Mouse (Mus musculus): Measurements from ENCODE around the gene Slco3a1.

The Slco3a1 gene

GRCm38 (mm10) chr7:74486083-74486482 is 68.5 kb downstream of the Slco3a1 start:
- DNase-seq (ENCODE audit: low read depth, low spot score) = no peak

- no peak for DNase-seq (ENCODE audit: low read depth, low spot score)
Measured at GRCm38 (mm10) chr7:74485669-74486068, 68.9 kb downstream of the Slco3a1 start.

- DNase-seq (ENCODE audit: low read depth, low spot score) = no peak
Measured at GRCm38 (mm10) chr7:74484024-74484385, 70.6 kb downstream of the Slco3a1 start.

- no peak for DNase-seq (ENCODE audit: low read depth, low spot score)
Measured at GRCm38 (mm10) chr7:74483294-74484023, 71.1 kb downstream of the Slco3a1 start.

- DNase-seq (ENCODE audit: low read depth, low spot score) = no peak
Measured at GRCm38 (mm10) chr7:74471740-74472139, 82.8 kb downstream of the Slco3a1 start.

GRCm38 (mm10) chr7:74466886-74467285 is 87.7 kb downstream of the Slco3a1 start:
- DNase-seq (ENCODE audit: low read depth, low spot score) = no peak

GRCm38 (mm10) chr7:74464638-74465037 is 89.9 kb downstream of the Slco3a1 start:
- DNase-seq (ENCODE audit: low read depth, low spot score) = no peak

- no peak for DNase-seq (ENCODE audit: low read depth, low spot score)
Measured at GRCm38 (mm10) chr7:74462451-74462850, 92.1 kb downstream of the Slco3a1 start.

- no peak for DNase-seq (ENCODE audit: low read depth, low spot score)
Measured at GRCm38 (mm10) chr7:74461736-74462135, 92.8 kb downstream of the Slco3a1 start.

- no peak for DNase-seq (ENCODE audit: low read depth, low spot score)
Measured at GRCm38 (mm10) chr7:74461146-74461545, 93.4 kb downstream of the Slco3a1 start.

- DNase-seq (ENCODE audit: low read depth, low spot score) = no peak
Measured at GRCm38 (mm10) chr7:74459812-74460211, 94.8 kb downstream of the Slco3a1 start.

- DNase-seq (ENCODE audit: low read depth, low spot score) = no peak
Measured at GRCm38 (mm10) chr7:74459277-74459676, 95.3 kb downstream of the Slco3a1 start.

GRCm38 (mm10) chr7:74458475-74459221 is 95.9 kb downstream of the Slco3a1 start:
- no peak for DNase-seq (ENCODE audit: low read depth, low spot score)

GRCm38 (mm10) chr7:74457347-74457975 is 97.1 kb downstream of the Slco3a1 start:
- DNase-seq (ENCODE audit: low read depth, low spot score) = no peak

GRCm38 (mm10) chr7:74456781-74457180 is 97.8 kb downstream of the Slco3a1 start:
- no peak for DNase-seq (ENCODE audit: low read depth, low spot score)

- DNase-seq (ENCODE audit: low read depth, low spot score) = no peak
Measured at GRCm38 (mm10) chr7:74451047-74451446, 103.5 kb downstream of the Slco3a1 start.

GRCm38 (mm10) chr7:74449802-74450201 is 104.8 kb downstream of the Slco3a1 start:
- no peak for DNase-seq (ENCODE audit: low read depth, low spot score)

- no peak for DNase-seq (ENCODE audit: low read depth, low spot score)
Measured at GRCm38 (mm10) chr7:74447781-74448180, 106.8 kb downstream of the Slco3a1 start.

- DNase-seq (ENCODE audit: low read depth, low spot score) = no peak
Measured at GRCm38 (mm10) chr7:74445148-74445547, 109.4 kb downstream of the Slco3a1 start.

- DNase-seq (ENCODE audit: low read depth, low spot score) = no peak
Measured at GRCm38 (mm10) chr7:74442380-74442779, 112.2 kb downstream of the Slco3a1 start.

GRCm38 (mm10) chr7:74437534-74437933 is 117.0 kb downstream of the Slco3a1 start:
- DNase-seq (ENCODE audit: low read depth, low spot score) = no peak

GRCm38 (mm10) chr7:74436642-74437041 is 117.9 kb downstream of the Slco3a1 start:
- no peak for DNase-seq (ENCODE audit: low read depth, low spot score)

- no peak for DNase-seq (ENCODE audit: low read depth, low spot score)
Measured at GRCm38 (mm10) chr7:74432950-74433349, 121.6 kb downstream of the Slco3a1 start.

All from WW6 (cell line).